Mouse (Mus musculus): ENCODE results near the gene Stat4. TPM values are rescaled to one million over a fixed set of nuclear protein-coding genes. Genes with fewer than 3 reads are reported as not detected.
A peak's percentile ranks its signal among the peaks of the same experiment; 100 is the strongest.

Gene Stat4
- total RNA-seq, 2 experiments from 2014 or later: 0.65 to 0.67 TPM

GRCm38 (mm10) chr1:52098618-52099232 is 111.8 kb downstream of the Stat4 start:
- no peak for DNase-seq (ENCODE audit: low spot score in 2 of 2)

- DNase-seq (ENCODE audit: low spot score in 2 of 2): no peak
These were observed 113.5 kb downstream of the Stat4 start for GRCm38 (mm10) chr1:52100496-52100895.

GRCm38 (mm10) chr1:52102795-52103194 is 115.8 kb downstream of the Stat4 start:
- DNase-seq (ENCODE audit: low spot score in 2 of 2): no peak

GRCm38 (mm10) chr1:52107206-52107605 is 120.3 kb downstream of the Stat4 start:
- no peak for DNase-seq (ENCODE audit: low spot score in 2 of 2)

GRCm38 (mm10) chr1:52111217-52111616 is 124.3 kb downstream of the Stat4 start:
- DNase-seq (ENCODE audit: low spot score in 2 of 2): no peak

- no peak for DNase-seq (ENCODE audit: low spot score in 2 of 2)
These were observed 125.4 kb downstream of the Stat4 start for GRCm38 (mm10) chr1:52112301-52112700.

- no peak for DNase-seq (ENCODE audit: low spot score in 2 of 2)
These were observed 126.2 kb downstream of the Stat4 start for GRCm38 (mm10) chr1:52113067-52113665.

GRCm38 (mm10) chr1:52113666-52114069 is 126.7 kb downstream of the Stat4 start:
- DNase-seq (ENCODE audit: low spot score in 2 of 2): peak; percentile 98 to 99

- no peak for DNase-seq (ENCODE audit: low spot score in 2 of 2)
These were observed 129.5 kb downstream of the Stat4 start for GRCm38 (mm10) chr1:52116441-52116840.

GRCm38 (mm10) chr1:52117777-52118176 is 130.8 kb downstream of the Stat4 start:
- DNase-seq (ENCODE audit: low spot score in 2 of 2): no peak

GRCm38 (mm10) chr1:52118860-52119591 is 132.1 kb downstream of the Stat4 start, which contains the start of gene Stat1:
Stat1 (plus strand) TSS chr1:52119440.
- DNase-seq (ENCODE audit: low spot score in 2 of 2): peak; percentile 63 to 74

- DNase-seq (ENCODE audit: low spot score in 2 of 2): no peak
These were observed 132.7 kb downstream of the Stat4 start for GRCm38 (mm10) chr1:52119691-52120090.

- no peak for DNase-seq (ENCODE audit: low spot score in 2 of 2)
These were observed 133.2 kb downstream of the Stat4 start for GRCm38 (mm10) chr1:52120191-52120590.

GRCm38 (mm10) chr1:52121052-52121451 is 134.1 kb downstream of the Stat4 start:
- DNase-seq (ENCODE audit: low spot score in 2 of 2): no peak

- DNase-seq (ENCODE audit: low spot score in 2 of 2): no peak
These were observed 137.9 kb downstream of the Stat4 start for GRCm38 (mm10) chr1:52124818-52125217.

GRCm38 (mm10) chr1:52127350-52127749 is 140.4 kb downstream of the Stat4 start:
- no peak for DNase-seq (ENCODE audit: low spot score in 2 of 2)

GRCm38 (mm10) chr1:52129794-52130193 is 142.8 kb downstream of the Stat4 start:
- DNase-seq (ENCODE audit: low spot score in 2 of 2): no peak

GRCm38 (mm10) chr1:52131787-52132377 is 144.9 kb downstream of the Stat4 start:
- DNase-seq (ENCODE audit: low spot score in 2 of 2): no peak

GRCm38 (mm10) chr1:52133254-52133653 is 146.3 kb downstream of the Stat4 start:
- no peak for DNase-seq (ENCODE audit: low spot score in 2 of 2)

GRCm38 (mm10) chr1:52137292-52137691 is 150.3 kb downstream of the Stat4 start:
- DNase-seq (ENCODE audit: low spot score in 2 of 2): no peak

- DNase-seq (ENCODE audit: low spot score in 2 of 2): no peak
These were observed 153.6 kb downstream of the Stat4 start for GRCm38 (mm10) chr1:52140534-52140933.

GRCm38 (mm10) chr1:52141482-52141881 is 154.5 kb downstream of the Stat4 start:
- no peak for DNase-seq (ENCODE audit: low spot score in 2 of 2)

Data from adrenal gland, postnatal 4 days (tissue).